Mouse (Mus musculus) embryonic fibroblast, embryonic 13.5 days (primary cell): Measurements from ENCODE around the gene Tbata.

Source experiments
- CTCF ChIP-seq: IDR thresholded peaks from 2 replicates; pipeline ENCODE4 v1.5.1; 2011; ENCODE audit warnings: mild to moderate bottlenecking, control low read depth, low read length, moderate library complexity, borderline replicate concordance; ENCODE audit not compliant: insufficient read depth
- POLR2A ChIP-seq: IDR thresholded peaks from 2 replicates; pipeline ENCODE4 v1.6.1; 2011; ENCODE audit warnings: low read depth, mild to moderate bottlenecking, control low read depth, low read length, moderate library complexity

DNA sequence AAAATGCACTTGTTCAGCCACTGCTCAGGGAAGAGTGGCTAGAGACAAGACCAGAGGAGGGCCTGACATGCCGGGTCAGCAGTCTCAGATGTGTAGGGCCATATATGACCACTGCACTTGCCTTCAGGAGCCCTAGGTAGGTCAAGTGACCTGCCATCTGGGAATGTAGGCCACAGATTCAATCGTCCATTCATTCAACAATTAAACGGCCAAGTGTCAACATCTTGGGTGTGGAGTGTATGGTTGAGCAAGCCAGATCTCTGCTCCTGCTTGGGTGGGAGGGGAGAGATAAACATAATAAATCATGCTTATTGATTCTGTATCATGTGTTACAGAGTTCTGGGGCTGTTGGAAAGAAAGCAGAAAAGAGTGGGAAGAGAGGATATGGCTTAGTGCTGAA lies 13.2 kb upstream of the Tbata start:
- TF ChIP-seq POLR2A (no peak), CTCF (no peak)
